Mouse (Mus musculus): ENCODE measurements around the gene Atxn7l1. TPM values are rescaled to one million over a fixed set of nuclear protein-coding genes. Genes with fewer than 3 reads are reported as not detected.
A peak's percentile ranks its signal among the peaks of the same experiment; 100 is the strongest.

The Atxn7l1 gene
- polyA plus RNA-seq, 1 experiment from 2014 or later: 10.6 TPM

DNA sequence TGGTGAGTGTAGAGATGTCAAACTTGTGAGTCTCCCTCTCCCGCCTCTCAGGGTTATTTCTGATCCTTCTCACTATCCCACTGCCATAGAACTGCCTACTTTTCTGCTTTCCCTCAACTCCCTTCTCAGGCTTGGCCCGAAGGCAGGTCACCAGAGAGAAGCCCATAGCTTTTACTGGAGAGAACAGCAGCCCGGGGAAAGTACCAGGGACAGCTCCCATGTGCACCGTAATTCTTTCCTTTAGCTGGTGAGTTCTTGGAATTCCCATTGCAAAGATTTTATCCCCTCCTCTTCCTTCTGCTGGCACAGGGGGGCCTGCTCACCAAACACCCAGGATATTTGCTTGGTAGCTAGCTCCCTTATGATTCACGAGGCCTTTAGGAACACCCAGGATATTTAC, 190.7 kb downstream of the Atxn7l1 start:
- no peak for ATAC-seq (ENCODE audit: insufficient number of reproducible peaks, insufficient read depth, low FRiP score, low read depth)
- no peak overlapping the region for H3K27ac ChIP-seq (replicated peaks in 1 of 2; ENCODE audit: control insufficient read depth in 1 of 2, insufficient read depth in 1 of 2, low read depth in 2 of 2, low read length in 2 of 2)
- peaks cover 11 to 13% of the 10 kb centered on the region in 2 experiments for H3K4me1 ChIP-seq (ENCODE audit: control insufficient read depth in 2 of 2, insufficient read depth in 2 of 2, low read length in 2 of 2)
- peaks cover 14% of the 10 kb centered on the region for H3K27me3 ChIP-seq (ENCODE audit: control insufficient read depth, insufficient read depth, low read length)
- H3K4me3 ChIP-seq (ENCODE audit: control insufficient read depth in 1 of 2, insufficient read depth in 1 of 2, low read depth in 1 of 2, low read length in 2 of 2): no peak overlapping the region
- no peak overlapping the region for H3K4me2 ChIP-seq (ENCODE audit: low read length)
- H3K9me3 ChIP-seq (ENCODE audit: control insufficient read depth, low read length): no peaks in the 10 kb centered on the region
- no peaks in the 10 kb centered on the region for H3K36me3 ChIP-seq (ENCODE audit: control insufficient read depth, insufficient read depth, low read length)
- WGBS: 11% methylated on average over 5 of the region's 5 CpGs
- no peak overlapping the region for H3K9ac ChIP-seq (ENCODE audit: low read length)

DNA sequence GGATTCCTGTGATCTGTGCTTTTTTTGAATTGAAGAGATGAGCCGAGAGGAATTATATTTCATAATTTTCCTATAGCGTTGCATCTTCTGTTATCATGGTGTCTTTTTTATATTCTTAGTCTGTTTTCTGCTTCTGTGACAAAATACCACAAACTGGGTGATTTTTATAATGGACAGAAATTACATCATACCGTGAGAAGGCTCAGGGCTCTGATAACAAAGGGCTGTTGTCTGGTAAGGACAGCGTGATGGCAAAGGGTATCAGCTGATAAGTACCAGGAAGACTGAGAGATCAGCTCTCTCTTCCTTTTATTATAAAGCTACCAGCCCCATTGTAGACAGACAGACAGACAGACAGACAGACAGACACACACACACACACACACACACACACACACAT, 192.3 kb downstream of the Atxn7l1 start:
- Histone ChIP-seq H3K4me3 (ENCODE audit: control insufficient read depth in 1 of 2, insufficient read depth in 1 of 2, low read depth in 1 of 2, low read length in 2 of 2) (no peak overlapping the region), H3K9me3 (ENCODE audit: control insufficient read depth, low read length) (no peaks in the 10 kb centered on the region), H3K4me1 (ENCODE audit: control insufficient read depth in 2 of 2, insufficient read depth in 2 of 2, low read length in 2 of 2) (peaks cover 14 to 16% of the 10 kb centered on the region in 2 experiments), H3K27ac (replicated peaks in 1 of 2; ENCODE audit: control insufficient read depth in 1 of 2, insufficient read depth in 1 of 2, low read depth in 2 of 2, low read length in 2 of 2) (no peak overlapping the region), H3K27me3 (ENCODE audit: control insufficient read depth, insufficient read depth, low read length) (peaks cover 14% of the 10 kb centered on the region), H3K9ac (ENCODE audit: low read length) (no peak overlapping the region), H3K4me2 (ENCODE audit: low read length) (no peak overlapping the region), H3K36me3 (ENCODE audit: control insufficient read depth, insufficient read depth, low read length) (no peaks in the 10 kb centered on the region)
- 68% methylated on average over 4 of the region's 4 CpGs for WGBS
- ATAC-seq (ENCODE audit: insufficient number of reproducible peaks, insufficient read depth, low FRiP score, low read depth): no peak

- no peak overlapping the region for H3K4me3 ChIP-seq (ENCODE audit: control insufficient read depth in 1 of 2, insufficient read depth in 1 of 2, low read depth in 1 of 2, low read length in 2 of 2)
- H3K9ac ChIP-seq (ENCODE audit: low read length): peak overlapping the region; percentile 8; the same call in 1 of the 2 replicates
- no peak for ATAC-seq (ENCODE audit: insufficient number of reproducible peaks, insufficient read depth, low FRiP score, low read depth)
- no peak overlapping the region for H3K27ac ChIP-seq (replicated peaks in 1 of 2; ENCODE audit: control insufficient read depth in 1 of 2, insufficient read depth in 1 of 2, low read depth in 2 of 2, low read length in 2 of 2)
- no peak overlapping the region for H3K4me2 ChIP-seq (ENCODE audit: low read length)
- H3K27me3 ChIP-seq (ENCODE audit: control insufficient read depth, insufficient read depth, low read length): peaks cover 14% of the 10 kb centered on the region
- no peaks in the 10 kb centered on the region for H3K36me3 ChIP-seq (ENCODE audit: control insufficient read depth, insufficient read depth, low read length)
- WGBS: 86% methylated on average over 6 of the region's 6 CpGs
- H3K9me3 ChIP-seq (ENCODE audit: control insufficient read depth, low read length): no peaks in the 10 kb centered on the region
- H3K4me1 ChIP-seq (ENCODE audit: control insufficient read depth in 2 of 2, insufficient read depth in 2 of 2, low read length in 2 of 2): peaks cover 22 to 24% of the 10 kb centered on the region in 2 experiments
These were observed 193.2 kb downstream of the Atxn7l1 start for GRCm38 (mm10) chr12:33340698-33341097.

- H3K27me3 ChIP-seq (ENCODE audit: control insufficient read depth, insufficient read depth, low read length): peaks cover 14% of the 10 kb centered on the region
- 14% methylated on average over 17 of the region's 17 CpGs for WGBS
- H3K9ac ChIP-seq (ENCODE audit: low read length): no peak overlapping the region
- H3K36me3 ChIP-seq (ENCODE audit: control insufficient read depth, insufficient read depth, low read length): no peaks in the 10 kb centered on the region
- no peak overlapping the region for H3K4me3 ChIP-seq (ENCODE audit: control insufficient read depth in 1 of 2, insufficient read depth in 1 of 2, low read depth in 1 of 2, low read length in 2 of 2)
- peak; percentile 21; the same call in 1 of the 2 replicates for ATAC-seq (ENCODE audit: insufficient number of reproducible peaks, insufficient read depth, low FRiP score, low read depth)
- H3K4me1 ChIP-seq (ENCODE audit: control insufficient read depth in 2 of 2, insufficient read depth in 2 of 2, low read length in 2 of 2): peaks cover 30 to 31% of the 10 kb centered on the region in 2 experiments
- H3K9me3 ChIP-seq (ENCODE audit: control insufficient read depth, low read length): no peaks in the 10 kb centered on the region
- H3K4me2 ChIP-seq (ENCODE audit: low read length): no peak overlapping the region
- no peak overlapping the region for H3K27ac ChIP-seq (replicated peaks in 1 of 2; ENCODE audit: control insufficient read depth in 1 of 2, insufficient read depth in 1 of 2, low read depth in 2 of 2, low read length in 2 of 2)
These were observed 193.9 kb downstream of the Atxn7l1 start for GRCm38 (mm10) chr12:33341351-33341892.

GRCm38 (mm10) chr12:33344970-33345772, 197.7 kb downstream of the Atxn7l1 start:
- peak overlapping the region; percentile 58 for H3K4me2 ChIP-seq (ENCODE audit: low read length)
- ATAC-seq (ENCODE audit: insufficient number of reproducible peaks, insufficient read depth, low FRiP score, low read depth): no peak
- peaks cover 7% of the 10 kb centered on the region; the same call in 1 of the 2 replicates for H3K9me3 ChIP-seq (ENCODE audit: control insufficient read depth, low read length)
- H3K27me3 ChIP-seq (ENCODE audit: control insufficient read depth, insufficient read depth, low read length): peaks cover 9% of the 10 kb centered on the region
- H3K36me3 ChIP-seq (ENCODE audit: control insufficient read depth, insufficient read depth, low read length): no peaks in the 10 kb centered on the region
- WGBS: 10% methylated on average over 25 of the region's 25 CpGs
- H3K9ac ChIP-seq (ENCODE audit: low read length): peak overlapping the region; percentile 47; the same call in 1 of the 2 replicates
- H3K27ac ChIP-seq (replicated peaks in 1 of 2; ENCODE audit: control insufficient read depth in 1 of 2, insufficient read depth in 1 of 2, low read depth in 2 of 2, low read length in 2 of 2): no peak overlapping the region
- peaks cover 31 to 36% of the 10 kb centered on the region in 2 experiments for H3K4me1 ChIP-seq (ENCODE audit: control insufficient read depth in 2 of 2, insufficient read depth in 2 of 2, low read length in 2 of 2)
- peak overlapping the region; percentile 9 to 15; a peak in 3 of 4 replicates for H3K4me3 ChIP-seq (ENCODE audit: control insufficient read depth in 1 of 2, insufficient read depth in 1 of 2, low read depth in 1 of 2, low read length in 2 of 2)

DNA sequence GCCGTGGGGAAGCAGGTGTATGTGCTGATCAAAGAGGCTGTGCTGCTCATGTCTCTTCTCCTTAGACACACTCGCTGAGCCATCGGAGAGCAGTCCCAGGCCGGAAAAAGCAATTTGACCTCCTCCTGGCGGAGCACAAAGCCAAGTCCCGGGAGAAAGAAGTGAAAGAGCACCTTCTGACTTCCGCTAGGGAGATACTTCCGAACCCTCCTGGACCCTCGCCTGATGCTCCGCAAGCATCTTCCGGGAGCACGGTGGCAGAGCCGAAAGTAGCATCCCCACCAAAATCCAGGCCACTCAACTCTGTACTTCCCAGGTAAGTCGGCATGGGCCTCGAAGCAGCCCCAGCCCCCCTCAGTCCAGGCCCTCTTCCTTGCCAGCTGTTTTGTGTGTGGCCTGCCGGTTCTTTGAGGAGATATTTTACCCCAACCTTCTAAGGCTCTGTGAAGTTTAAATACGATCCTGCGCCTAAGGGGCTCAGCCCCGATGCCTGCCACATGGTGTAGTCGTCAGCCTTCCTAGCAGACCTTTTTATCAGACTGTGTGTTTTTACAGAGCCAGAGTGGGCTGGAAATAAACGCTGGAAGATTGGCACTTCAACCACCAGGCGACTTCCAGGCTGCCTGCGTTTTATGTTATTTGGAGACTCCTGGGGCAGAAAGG, 198.4 kb downstream of the Atxn7l1 start:
- Histone ChIP-seq H3K36me3 (ENCODE audit: control insufficient read depth, insufficient read depth, low read length) (no peaks in the 10 kb centered on the region), H3K27me3 (ENCODE audit: control insufficient read depth, insufficient read depth, low read length) (peaks cover 5% of the 10 kb centered on the region), H3K4me3 (ENCODE audit: control insufficient read depth in 1 of 2, insufficient read depth in 1 of 2, low read depth in 1 of 2, low read length in 2 of 2) (peak overlapping the region in 1 of 2 experiments; percentile 15; a peak in 2 of 4 replicates), H3K4me1 (ENCODE audit: control insufficient read depth in 2 of 2, insufficient read depth in 2 of 2, low read length in 2 of 2) (peaks cover 31 to 32% of the 10 kb centered on the region in 2 experiments), H3K9ac (ENCODE audit: low read length) (0 out of 2 replicates have a peak overlapping the region, but pooled peaks have one; percentile 35), H3K9me3 (ENCODE audit: control insufficient read depth, low read length) (peaks cover 9% of the 10 kb centered on the region; the same call in 1 of the 2 replicates), H3K27ac (replicated peaks in 1 of 2; ENCODE audit: control insufficient read depth in 1 of 2, insufficient read depth in 1 of 2, low read depth in 2 of 2, low read length in 2 of 2) (no peak overlapping the region; a peak in 1 of 4 replicates), H3K4me2 (ENCODE audit: low read length) (peak overlapping the region; percentile 58)
- peak; percentile 65; the same call in 1 of the 2 replicates for ATAC-seq (ENCODE audit: insufficient number of reproducible peaks, insufficient read depth, low FRiP score, low read depth)
- 14% methylated on average over 23 of the region's 23 CpGs for WGBS

- Histone ChIP-seq H3K9me3 (ENCODE audit: control insufficient read depth, low read length) (peaks cover 9% of the 10 kb centered on the region; the same call in 1 of the 2 replicates), H3K4me3 (ENCODE audit: control insufficient read depth in 1 of 2, insufficient read depth in 1 of 2, low read depth in 1 of 2, low read length in 2 of 2) (no peak overlapping the region), H3K9ac (ENCODE audit: low read length) (no peak overlapping the region), H3K27me3 (ENCODE audit: control insufficient read depth, insufficient read depth, low read length) (no peaks in the 10 kb centered on the region), H3K4me2 (ENCODE audit: low read length) (no peak overlapping the region), H3K36me3 (ENCODE audit: control insufficient read depth, insufficient read depth, low read length) (0 out of 2 replicates have a peak, but pooled peaks cover 3% of the 10 kb centered on the region), H3K4me1 (ENCODE audit: control insufficient read depth in 2 of 2, insufficient read depth in 2 of 2, low read length in 2 of 2) (no peaks in the 10 kb centered on the region), H3K27ac (replicated peaks in 1 of 2; ENCODE audit: control insufficient read depth in 1 of 2, insufficient read depth in 1 of 2, low read depth in 2 of 2, low read length in 2 of 2) (no peak overlapping the region)
- WGBS: 67% methylated on average over 4 of the region's 4 CpGs
- no peak for ATAC-seq (ENCODE audit: insufficient number of reproducible peaks, insufficient read depth, low FRiP score, low read depth)
These were observed 205.2 kb downstream of the Atxn7l1 start for GRCm38 (mm10) chr12:33352671-33353070.
